Mouse (Mus musculus): ENCODE results near the gene Tinf2.

GRCm38 (mm10) chr14:55716884-55717283, 35.3 kb upstream of the Tinf2 start:
- TF ChIP-seq CTCF (IDR thresholded peaks at IDR 0.05; ENCODE audit: low read depth): no peak
- TF ChIP-seq EP300 (IDR thresholded peaks at IDR 0.05; ENCODE audit: low read depth): no peak

Data from liver, postnatal 0 days (tissue).